Mouse (Mus musculus): ENCODE data around the gene Hist1h2ac. TPM values are rescaled to one million over a fixed set of nuclear protein-coding genes. Genes with fewer than 3 reads are reported as not detected.
"Not testable (repeated sequence)": the region's sequence is repeated elsewhere in the genome, so short reads cannot be mapped to it uniquely, and the experiment has no call there.

Hist1h2ac gene
- polyA plus RNA-seq, 1 experiment from 2014 or later: 1.5 TPM

DNA sequence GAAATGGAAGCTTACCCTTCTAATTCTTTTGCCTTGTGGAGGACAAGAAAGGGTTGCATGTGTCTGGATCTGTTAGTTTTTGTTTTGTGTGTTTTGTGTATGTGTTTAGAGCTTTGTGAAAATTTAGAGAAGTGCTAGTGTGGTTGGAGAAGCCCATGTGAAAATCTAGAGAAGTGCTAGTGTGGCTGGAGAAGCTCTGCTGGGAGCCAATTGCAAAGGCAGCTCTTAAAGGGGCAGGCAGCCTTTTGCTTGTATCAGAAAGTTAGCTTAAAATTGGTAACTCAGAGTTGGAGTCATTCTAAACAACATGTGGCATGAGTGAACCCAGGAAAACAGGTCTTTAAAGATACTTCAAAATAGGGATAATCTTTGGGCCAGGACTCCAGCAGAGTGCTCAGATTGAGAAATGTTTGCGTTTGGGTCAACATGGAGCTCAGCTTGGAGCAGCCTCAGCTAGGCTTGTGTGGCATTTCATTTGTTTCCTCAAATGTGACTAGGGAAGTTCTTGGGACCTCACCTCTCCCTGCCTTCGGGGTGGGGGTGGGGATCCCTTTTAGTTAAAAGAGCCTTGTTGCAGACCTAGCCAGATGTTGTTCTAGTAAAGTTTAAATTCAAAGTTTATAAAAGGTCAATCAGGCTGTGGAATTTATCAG, 34.0 kb upstream of the Hist1h2ac start:
- not testable (repeated sequence) for H3K4me3 ChIP-seq (ENCODE audit: low read depth, low read length); ATAC-seq (replicated peaks; ENCODE audit: low FRiP score); H3K9me3 ChIP-seq (ENCODE audit: control insufficient read depth, low read length); H3K9ac ChIP-seq (ENCODE audit: low read depth, low read length); H3K27ac ChIP-seq (ENCODE audit: low read depth, low read length); H3K36me3 ChIP-seq (ENCODE audit: control insufficient read depth, insufficient read depth, low read length); DNase-seq (ENCODE audit: low spot score); H3K4me1 ChIP-seq (replicated peaks; ENCODE audit: control insufficient read depth, insufficient read depth, low read length); H3K4me2 ChIP-seq; H3K27me3 ChIP-seq (replicated peaks; ENCODE audit: control insufficient read depth, insufficient read depth, low read length)
- 8% methylated on average over 2 of the region's 2 CpGs for WGBS

DNA sequence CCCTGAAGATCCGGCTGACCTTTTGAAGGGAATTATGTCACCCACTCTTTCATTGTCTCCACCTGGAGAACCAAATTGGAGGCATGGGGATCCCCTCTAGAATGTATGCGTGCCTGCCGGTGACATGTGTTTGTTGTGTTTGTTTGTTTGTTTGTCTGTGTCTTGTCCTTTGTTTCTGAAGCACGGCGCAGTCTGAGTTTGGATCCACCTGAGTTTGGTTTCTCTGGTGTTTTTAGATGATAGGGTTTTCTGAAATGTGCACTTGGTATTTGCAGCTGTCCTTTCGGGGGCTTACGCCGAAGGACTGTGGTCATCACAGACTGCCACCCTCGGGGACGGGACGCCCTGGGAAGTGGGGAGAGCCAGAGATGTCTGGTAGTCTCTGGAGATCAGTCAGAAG, 33.4 kb upstream of the Hist1h2ac start:
- H3K27ac ChIP-seq (ENCODE audit: low read depth, low read length): no peak overlapping the region
- whole genome bisulfite sequencing: 50% methylated on average over 11 of the region's 11 CpGs
- H3K4me2 ChIP-seq: no peak overlapping the region

DNA sequence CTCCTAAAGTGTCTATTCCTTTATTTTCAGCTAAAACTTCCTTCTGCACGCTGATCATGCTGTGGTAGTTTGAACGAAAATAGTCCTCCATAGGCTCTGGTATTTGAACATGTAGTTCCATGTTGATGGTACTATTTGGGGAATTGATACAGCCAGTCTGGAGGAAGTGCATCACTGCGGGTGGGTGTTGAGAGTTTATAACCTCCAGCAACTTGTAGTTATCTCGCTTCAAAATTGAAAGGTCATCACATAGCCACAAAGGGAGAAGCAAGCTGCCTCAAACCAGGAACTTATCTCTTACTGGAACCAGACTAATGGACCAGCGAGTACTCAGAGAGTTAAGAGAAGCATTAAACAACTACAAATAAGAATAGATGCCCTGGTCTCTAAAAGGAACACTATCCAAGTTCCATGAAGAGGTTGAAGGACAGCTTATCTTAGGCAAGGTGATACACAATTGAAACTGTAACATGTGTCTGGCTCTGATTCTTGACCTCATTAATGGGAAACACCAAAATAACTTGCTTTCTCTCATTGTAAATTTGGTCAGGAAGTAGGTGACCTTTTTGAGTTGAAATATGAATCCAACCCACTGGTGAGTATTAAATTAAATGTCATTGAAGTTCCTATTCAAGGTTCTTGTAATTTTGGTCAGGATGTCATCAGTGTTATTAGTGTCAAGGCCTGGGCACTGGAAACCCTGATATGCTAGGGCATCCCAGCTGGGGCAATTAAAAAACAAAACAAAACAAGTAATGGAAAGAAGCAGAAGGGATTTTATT, 32.7 kb upstream of the Hist1h2ac start:
- Histone ChIP-seq H3K9ac (ENCODE audit: low read depth, low read length) (no peak overlapping the region), H3K36me3 (ENCODE audit: control insufficient read depth, insufficient read depth, low read length) (no peaks in the 10 kb centered on the region), H3K4me1 (replicated peaks; ENCODE audit: control insufficient read depth, insufficient read depth, low read length) (0 out of 2 replicates have a peak, but pooled peaks cover 4% of the 10 kb centered on the region), H3K27me3 (replicated peaks; ENCODE audit: control insufficient read depth, insufficient read depth, low read length) (no peaks in the 10 kb centered on the region), H3K9me3 (ENCODE audit: control insufficient read depth, low read length) (no peaks in the 10 kb centered on the region), H3K4me3 (ENCODE audit: low read depth, low read length) (no peak overlapping the region), H3K27ac (ENCODE audit: low read depth, low read length) (no peak overlapping the region), H3K4me2 (no peak overlapping the region)
- ATAC-seq (replicated peaks; ENCODE audit: low FRiP score) (no peak), DNase-seq (ENCODE audit: low spot score) (no peak)
- WGBS: 43% methylated on average over 5 of the region's 5 CpGs

More for the DNA sequence above, 33.4 kb upstream of the Hist1h2ac start:
- Histone ChIP-seq H3K27me3 (replicated peaks; ENCODE audit: control insufficient read depth, insufficient read depth, low read length) (no peaks in the 10 kb centered on the region), H3K4me3 (ENCODE audit: low read depth, low read length) (no peak overlapping the region), H3K9me3 (ENCODE audit: control insufficient read depth, low read length) (no peaks in the 10 kb centered on the region), H3K36me3 (ENCODE audit: control insufficient read depth, insufficient read depth, low read length) (no peaks in the 10 kb centered on the region), H3K4me1 (replicated peaks; ENCODE audit: control insufficient read depth, insufficient read depth, low read length) (0 out of 2 replicates have a peak, but pooled peaks cover 4% of the 10 kb centered on the region), H3K9ac (ENCODE audit: low read depth, low read length) (no peak overlapping the region)
- no peak for ATAC-seq (replicated peaks; ENCODE audit: low FRiP score)
- DNase-seq (ENCODE audit: low spot score): no peak

DNA sequence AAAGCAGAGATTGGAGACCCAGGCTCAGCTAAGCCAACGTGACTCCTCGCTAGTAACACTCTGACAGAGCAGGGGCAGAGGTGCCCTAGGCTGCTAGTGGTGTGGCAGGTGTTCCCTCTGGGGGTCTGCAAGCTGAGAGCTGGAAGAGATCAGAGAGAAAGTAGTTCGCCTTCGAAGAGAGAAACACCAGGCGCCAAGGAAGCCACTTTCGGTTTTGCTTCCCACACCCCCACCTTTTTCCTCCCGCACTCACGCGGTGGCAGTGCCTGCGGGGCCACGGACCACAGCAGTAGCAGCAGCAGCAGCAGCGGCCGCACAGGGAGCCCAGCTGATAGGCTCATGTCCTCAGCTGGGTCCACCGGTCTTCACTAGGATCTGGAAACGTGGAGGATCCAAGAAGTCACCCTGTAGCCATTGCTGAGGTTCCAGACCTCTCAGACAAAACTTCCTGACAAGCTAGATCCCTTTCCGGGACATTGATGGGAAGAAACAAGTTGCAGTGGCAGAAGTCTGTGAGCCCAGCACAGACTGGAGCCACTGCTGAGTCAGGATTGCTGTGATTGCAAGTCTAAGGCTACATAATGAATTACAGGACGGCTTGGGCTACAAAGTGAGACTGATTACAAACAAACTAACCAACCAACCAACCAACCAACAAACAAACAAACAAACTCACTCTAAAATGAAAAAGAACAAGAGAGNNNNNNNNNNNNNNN, 26.8 kb upstream of the Hist1h2ac start, which contains the start of gene Hfe:
Hfe (minus strand) TSS at position 481 of the 716 bp plus-strand sequence.
- H3K27me3 ChIP-seq (replicated peaks; ENCODE audit: control insufficient read depth, insufficient read depth, low read length): 0 out of 2 replicates have a peak, but pooled peaks cover 4% of the 10 kb centered on the region
- H3K9me3 ChIP-seq (ENCODE audit: control insufficient read depth, low read length): no peaks in the 10 kb centered on the region
- H3K27ac ChIP-seq (ENCODE audit: low read depth, low read length): no peak within 1 kb of the TSS
- H3K4me1 ChIP-seq (replicated peaks; ENCODE audit: control insufficient read depth, insufficient read depth, low read length): peaks cover 5% of the 10 kb centered on the region; the same call in 1 of the 2 replicates
- no peaks in the 10 kb centered on the region for H3K36me3 ChIP-seq (ENCODE audit: control insufficient read depth, insufficient read depth, low read length)
- peak within 1 kb of the TSS; percentile 71 for H3K4me2 ChIP-seq
- peak within 1 kb of the TSS; percentile 41 for H3K4me3 ChIP-seq (ENCODE audit: low read depth, low read length)
- ATAC-seq (replicated peaks; ENCODE audit: low FRiP score) (0 out of 2 replicates have a peak, but pooled peaks have one; percentile 47), DNase-seq (ENCODE audit: low spot score) (peak; percentile 62)
- peak within 1 kb of the TSS; percentile 63 for H3K9ac ChIP-seq (ENCODE audit: low read depth, low read length)
- 2% methylated on average over 17 of the region's 17 CpGs for WGBS

DNA sequence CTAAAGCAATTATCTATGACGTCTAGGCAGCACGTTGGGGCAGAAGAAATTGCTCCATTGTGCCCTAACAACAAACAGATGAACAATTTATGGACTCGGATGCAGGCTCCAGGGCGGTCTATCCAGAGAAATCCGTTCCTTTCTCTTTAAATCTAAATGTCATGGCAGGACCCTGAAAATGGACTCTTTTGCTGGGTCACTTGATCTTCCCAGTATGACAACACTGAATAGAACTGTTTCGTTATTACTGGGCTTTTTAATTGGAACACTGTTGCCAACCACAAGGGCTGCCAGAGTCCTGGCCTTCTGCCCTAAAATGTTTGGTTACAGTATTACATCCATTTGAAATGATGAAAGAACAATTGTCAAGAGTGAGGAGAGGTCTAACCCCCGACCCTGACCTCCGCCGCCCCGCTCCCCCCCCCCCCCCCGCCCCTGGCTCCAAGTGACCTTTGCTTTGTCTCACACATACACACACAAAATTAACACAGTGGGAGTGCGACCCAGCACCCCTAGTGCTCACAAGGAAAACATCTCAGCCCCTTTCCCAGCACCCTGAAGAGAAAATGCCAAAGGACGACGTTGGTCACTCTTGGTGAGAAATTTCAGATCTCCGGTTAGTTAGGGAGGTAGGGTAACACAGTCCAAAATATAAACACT, 26.1 kb upstream of the Hist1h2ac start:
- Histone ChIP-seq H3K27me3 (replicated peaks; ENCODE audit: control insufficient read depth, insufficient read depth, low read length) (0 out of 2 replicates have a peak, but pooled peaks cover 4% of the 10 kb centered on the region), H3K4me2 (peak overlapping the region; percentile 71), H3K36me3 (ENCODE audit: control insufficient read depth, insufficient read depth, low read length) (no peaks in the 10 kb centered on the region), H3K4me3 (ENCODE audit: low read depth, low read length) (peak overlapping the region; percentile 41), H3K4me1 (replicated peaks; ENCODE audit: control insufficient read depth, insufficient read depth, low read length) (peaks cover 5% of the 10 kb centered on the region; the same call in 1 of the 2 replicates), H3K9me3 (ENCODE audit: control insufficient read depth, low read length) (no peaks in the 10 kb centered on the region), H3K27ac (ENCODE audit: low read depth, low read length) (no peak overlapping the region), H3K9ac (ENCODE audit: low read depth, low read length) (peak overlapping the region; percentile 63)
- 38% methylated on average over 14 of the region's 15 CpGs for WGBS
- ATAC-seq (replicated peaks; ENCODE audit: low FRiP score) (no peak), DNase-seq (ENCODE audit: low spot score) (no peak)

DNA sequence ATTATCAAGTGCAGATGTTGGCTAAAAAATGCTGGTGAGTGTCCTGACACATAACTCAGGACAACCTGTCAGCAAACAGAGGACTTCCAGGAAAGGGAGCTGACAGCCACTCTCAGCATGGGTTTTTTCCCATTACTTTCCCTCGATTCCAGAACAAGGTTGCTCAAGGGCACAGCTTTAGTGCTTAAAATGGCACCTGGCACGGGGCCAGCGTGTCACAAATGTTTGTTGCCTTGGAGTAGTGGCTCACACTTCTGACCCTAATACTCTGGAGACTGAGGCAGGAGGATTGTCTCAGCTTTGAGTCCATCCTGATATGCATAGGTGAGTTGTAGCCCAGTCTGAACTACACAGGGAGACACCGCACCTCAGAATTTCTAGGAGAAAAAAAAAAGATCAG, 24.9 kb upstream of the Hist1h2ac start:
- ATAC-seq (replicated peaks; ENCODE audit: low FRiP score): no peak

DNA sequence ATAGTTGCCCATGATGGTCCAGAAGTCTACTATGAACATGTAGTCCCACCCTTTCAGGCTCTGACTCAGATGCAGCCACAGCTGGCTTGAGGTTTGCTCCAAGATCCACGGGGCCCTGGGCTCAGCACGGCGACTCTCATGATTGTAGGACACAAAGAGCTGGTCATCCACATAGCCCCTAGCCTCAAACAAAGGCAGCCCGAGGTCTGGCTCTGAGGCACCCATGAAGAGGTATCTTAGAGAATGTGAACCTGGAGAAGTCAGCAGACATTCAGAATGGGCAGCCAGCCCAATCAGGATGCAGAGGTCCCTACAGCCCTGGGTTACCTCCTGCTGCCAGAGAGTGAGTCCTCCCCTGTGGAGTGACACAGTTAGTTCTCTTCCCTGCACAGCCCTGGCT, 24.3 kb upstream of the Hist1h2ac start:
- no peaks in the 10 kb centered on the region for H3K36me3 ChIP-seq (ENCODE audit: control insufficient read depth, insufficient read depth, low read length)
- DNase-seq (ENCODE audit: low spot score) (peak; percentile 25), ATAC-seq (replicated peaks; ENCODE audit: low FRiP score) (no peak)
- peaks cover 5% of the 10 kb centered on the region for H3K4me1 ChIP-seq (replicated peaks; ENCODE audit: control insufficient read depth, insufficient read depth, low read length)
- H3K9ac ChIP-seq (ENCODE audit: low read depth, low read length): no peak overlapping the region
- H3K4me3 ChIP-seq (ENCODE audit: low read depth, low read length): no peak overlapping the region
- 77% methylated on average over 4 of the region's 4 CpGs for WGBS
- H3K27ac ChIP-seq (ENCODE audit: low read depth, low read length): no peak overlapping the region
- no peak overlapping the region for H3K4me2 ChIP-seq
- 0 out of 2 replicates have a peak, but pooled peaks cover 4% of the 10 kb centered on the region for H3K27me3 ChIP-seq (replicated peaks; ENCODE audit: control insufficient read depth, insufficient read depth, low read length)
- H3K9me3 ChIP-seq (ENCODE audit: control insufficient read depth, low read length): no peaks in the 10 kb centered on the region

More for the DNA sequence above, 24.9 kb upstream of the Hist1h2ac start:
- H3K9ac ChIP-seq (ENCODE audit: low read depth, low read length): no peak overlapping the region
- H3K9me3 ChIP-seq (ENCODE audit: control insufficient read depth, low read length): no peaks in the 10 kb centered on the region
- peak; percentile 16 for DNase-seq (ENCODE audit: low spot score)
- WGBS: 74% methylated on average over 4 of the region's 4 CpGs
- H3K4me1 ChIP-seq (replicated peaks; ENCODE audit: control insufficient read depth, insufficient read depth, low read length): peaks cover 5% of the 10 kb centered on the region
- no peaks in the 10 kb centered on the region for H3K36me3 ChIP-seq (ENCODE audit: control insufficient read depth, insufficient read depth, low read length)
- H3K27ac ChIP-seq (ENCODE audit: low read depth, low read length): no peak overlapping the region
- 0 out of 2 replicates have a peak, but pooled peaks cover 4% of the 10 kb centered on the region for H3K27me3 ChIP-seq (replicated peaks; ENCODE audit: control insufficient read depth, insufficient read depth, low read length)
- no peak overlapping the region for H3K4me3 ChIP-seq (ENCODE audit: low read depth, low read length)
- no peak overlapping the region for H3K4me2 ChIP-seq

DNA sequence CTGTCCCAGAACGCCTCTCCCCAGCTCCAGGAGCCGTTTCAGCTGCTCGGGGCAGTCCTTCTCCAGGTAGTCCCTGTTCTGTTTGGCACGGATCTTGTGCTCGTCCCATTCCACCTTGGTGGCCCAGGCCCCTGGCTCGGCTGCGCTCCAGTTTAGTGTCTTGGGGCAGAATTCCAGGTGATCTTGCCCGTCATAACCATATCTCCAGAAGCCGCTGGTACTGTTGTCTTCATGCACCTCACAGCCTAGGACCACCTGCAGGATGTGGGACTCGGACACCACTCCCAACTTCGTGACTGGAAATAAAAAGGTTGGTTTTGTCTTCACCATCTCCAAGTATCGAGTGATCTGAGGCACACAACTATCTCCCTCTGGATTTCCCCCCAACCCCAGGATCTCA, 23.0 kb upstream of the Hist1h2ac start:
- Histone ChIP-seq H3K9ac (ENCODE audit: low read depth, low read length) (no peak overlapping the region), H3K27ac (ENCODE audit: low read depth, low read length) (no peak overlapping the region), H3K4me3 (ENCODE audit: low read depth, low read length) (no peak overlapping the region), H3K4me1 (replicated peaks; ENCODE audit: control insufficient read depth, insufficient read depth, low read length) (peaks cover 5% of the 10 kb centered on the region), H3K4me2 (no peak overlapping the region), H3K9me3 (ENCODE audit: control insufficient read depth, low read length) (no peaks in the 10 kb centered on the region), H3K36me3 (ENCODE audit: control insufficient read depth, insufficient read depth, low read length) (no peaks in the 10 kb centered on the region), H3K27me3 (replicated peaks; ENCODE audit: control insufficient read depth, insufficient read depth, low read length) (0 out of 2 replicates have a peak, but pooled peaks cover 4% of the 10 kb centered on the region)
- no peak for DNase-seq (ENCODE audit: low spot score)
- ATAC-seq (replicated peaks; ENCODE audit: low FRiP score): no peak
- WGBS: 88% methylated on average over 12 of the region's 12 CpGs
